Mouse (Mus musculus) small intestine, adult 2 months (tissue): ENCODE results near the gene Mlh1. TPM values are rescaled to one million over a fixed set of nuclear protein-coding genes. Genes with fewer than 3 reads are reported as not detected.

ENCODE experiments used
- H3K27ac ChIP-seq: fragments of 200-500 bp; 2 replicates; pipeline ENCODE4 v1.5.1; 2012; ENCODE audit warnings: low read depth, low read length, control low read depth, inconsistent platforms; ENCODE audit not compliant: insufficient read depth
- H3K27me3 ChIP-seq: fragments of 200-500 bp; 2 replicates; pipeline ENCODE4 v1.6.1; 2012; ENCODE audit warnings: mild to moderate bottlenecking, moderate library complexity, low read length, inconsistent platforms; ENCODE audit not compliant: control insufficient read depth, insufficient read depth
- H3K36me3 ChIP-seq: fragments of 200-500 bp; 2 replicates; pipeline ENCODE4 v1.6.1; 2012; ENCODE audit warnings: mild to moderate bottlenecking, low read length, control low read depth, inconsistent platforms; ENCODE audit not compliant: control insufficient read depth, insufficient read depth
- H3K4me1 ChIP-seq: fragments of 200-500 bp; 2 replicates; pipeline ENCODE4 v1.6.1; 2012; ENCODE audit warnings: low read length, inconsistent platforms, mixed read lengths; ENCODE audit not compliant: control insufficient read depth, insufficient read depth, insufficient read length
- H3K4me3 ChIP-seq: fragments of 200-500 bp; 2 replicates; pipeline ENCODE4 v1.5.1; 2012; ENCODE audit warnings: low read depth, mild to moderate bottlenecking, control low read depth, inconsistent platforms, low read length, moderate library complexity
- CTCF ChIP-seq: fragments of 200-500 bp; IDR thresholded peaks from 2 replicates; pipeline ENCODE4 v1.5.1; 2012; ENCODE audit warnings: low read depth, mild to moderate bottlenecking, control low read depth, inconsistent platforms, low read length, moderate library complexity, mixed read lengths; ENCODE audit not compliant: insufficient replicate concordance, insufficient read length; ENCODE audit errors: extremely low read depth
- POLR2A ChIP-seq: fragments of 200-500 bp; IDR thresholded peaks from 2 replicates; pipeline ENCODE4 v1.6.1; 2012; ENCODE audit warnings: low read depth, mild to moderate bottlenecking, control low read depth, inconsistent platforms, low read length, moderate library complexity
- WGBS: fragments of 180-500 bp; shearing (Covaris S2); methylation state at CpG from one replicate; pipeline ENCODE4 v1.1.7; 2018; 5-methylcytosine and 5-hydroxymethylcytosine counted together
- polyA plus RNA-seq: library from polyadenylated mRNA; depleted of rRNA; stranded (reverse); fragments of >200 nt; gene quantifications from 2 replicates; pipeline ENCODE4 v1.2.3, GENCODE M21; 2012; rRNA removed

Mlh1 gene
- polyA plus RNA-seq, result 2.5 and 5.1 TPM in 2 replicates

- WGBS, result under 1% methylated on average over 64 of the region's 64 CpGs
- peaks cover 3% of the 10 kb centered on the region; the same call in 1 of the 2 replicates for H3K36me3 ChIP-seq
Measured at GRCm38 (mm10) chr9:111271434-111272160, at the start of gene Mlh1, which contains the start of gene Epm2aip1. Mlh1 (minus strand) TSS chr9:111271791. Epm2aip1 (plus strand) TSS chr9:111271929.

DNA sequence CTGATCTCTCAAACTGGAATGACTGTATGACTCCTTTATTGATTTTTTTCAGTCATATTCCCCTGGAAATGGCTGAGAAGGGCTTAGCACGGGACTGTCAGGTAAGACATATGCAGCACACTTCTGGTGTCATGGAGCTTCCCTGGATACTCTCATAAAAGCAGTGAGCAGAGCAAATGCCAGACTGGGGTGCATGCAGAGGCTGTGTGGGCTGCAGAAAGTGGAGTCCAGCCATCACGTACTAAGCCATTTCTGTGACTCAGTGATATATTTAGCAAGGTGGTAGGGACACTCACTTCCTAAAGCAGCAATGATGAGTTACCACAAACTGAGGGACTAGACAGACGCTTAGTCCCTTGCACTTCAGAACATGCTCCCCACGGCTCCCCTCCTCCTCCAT lies 49.3 kb upstream of the Mlh1 start:
- H3K36me3 ChIP-seq, result no peaks in the 10 kb centered on the region
- 68% methylated on average over 4 of the region's 4 CpGs for WGBS

More at GRCm38 (mm10) chr9:111271434-111272160, at the start of gene Mlh1, which contains the start of gene Epm2aip1:
- Histone ChIP-seq H3K27me3 (no peaks in the 10 kb centered on the region), H3K4me1 (peaks cover 9% of the 10 kb centered on the region; the same call in 1 of the 2 replicates), H3K27ac (peak within 1 kb of the TSS; percentile 89), H3K4me3 (peak within 1 kb of the TSS; percentile 74)
- TF ChIP-seq POLR2A (peak; percentile 96), CTCF (no peak)

GRCm38 (mm10) chr9:111314219-111314618 lies 42.6 kb upstream of the Mlh1 start:
- Histone ChIP-seq H3K27ac (no peak overlapping the region), H3K27me3 (peaks cover 41% of the 10 kb centered on the region), H3K36me3 (no peaks in the 10 kb centered on the region), H3K4me1 (peaks cover 6% of the 10 kb centered on the region), H3K4me3 (no peak overlapping the region)
- TF ChIP-seq CTCF (peak; percentile 64; the same call in 1 of the 2 replicates), POLR2A (no peak)
- 26% methylated on average over 5 of the region's 5 CpGs for WGBS

More for the DNA sequence above, 49.3 kb upstream of the Mlh1 start:
- peaks cover 5% of the 10 kb centered on the region; the same call in 1 of the 2 replicates for H3K27me3 ChIP-seq
- TF ChIP-seq POLR2A (no peak), CTCF (no peak)
- H3K4me3 ChIP-seq, result no peak overlapping the region
- H3K27ac ChIP-seq, result no peak overlapping the region
- H3K4me1 ChIP-seq, result no peaks in the 10 kb centered on the region

- Histone ChIP-seq H3K27ac (no peak overlapping the region), H3K36me3 (no peaks in the 10 kb centered on the region), H3K4me3 (no peak overlapping the region), H3K4me1 (peaks cover 6% of the 10 kb centered on the region), H3K27me3 (peaks cover 41% of the 10 kb centered on the region)
- 27% methylated on average over 5 of the region's 5 CpGs for WGBS
- TF ChIP-seq CTCF (no peak), POLR2A (no peak)
Measured at GRCm38 (mm10) chr9:111313793-111314192, 42.2 kb upstream of the Mlh1 start.

DNA sequence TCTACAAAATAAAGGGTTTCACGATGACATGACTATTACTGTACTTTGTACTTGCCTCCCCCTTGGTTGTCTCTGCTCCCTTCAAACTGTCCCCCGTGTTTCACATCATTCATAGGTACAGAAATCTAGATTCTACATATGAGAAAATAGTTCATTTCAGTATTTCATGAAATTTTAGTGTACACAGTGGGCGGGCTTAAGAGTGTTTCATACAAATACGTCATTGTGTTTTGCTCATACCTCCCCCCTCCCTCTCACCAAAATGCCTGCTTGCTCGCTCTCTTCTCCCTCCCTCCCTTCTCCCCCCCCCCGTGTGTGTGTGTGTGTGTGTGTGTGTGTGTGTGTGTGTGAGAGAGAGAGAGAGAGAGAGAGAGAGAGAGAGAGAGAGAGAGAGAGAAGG lies 41.7 kb upstream of the Mlh1 start:
- Histone ChIP-seq H3K27me3 (peaks cover 41% of the 10 kb centered on the region), H3K36me3 (no peaks in the 10 kb centered on the region), H3K27ac (no peak overlapping the region), H3K4me1 (peaks cover 6% of the 10 kb centered on the region), H3K4me3 (no peak overlapping the region)
- TF ChIP-seq CTCF, result no peak
- TF ChIP-seq POLR2A, result no peak
- WGBS, result 14% methylated on average over 5 of the region's 6 CpGs

DNA sequence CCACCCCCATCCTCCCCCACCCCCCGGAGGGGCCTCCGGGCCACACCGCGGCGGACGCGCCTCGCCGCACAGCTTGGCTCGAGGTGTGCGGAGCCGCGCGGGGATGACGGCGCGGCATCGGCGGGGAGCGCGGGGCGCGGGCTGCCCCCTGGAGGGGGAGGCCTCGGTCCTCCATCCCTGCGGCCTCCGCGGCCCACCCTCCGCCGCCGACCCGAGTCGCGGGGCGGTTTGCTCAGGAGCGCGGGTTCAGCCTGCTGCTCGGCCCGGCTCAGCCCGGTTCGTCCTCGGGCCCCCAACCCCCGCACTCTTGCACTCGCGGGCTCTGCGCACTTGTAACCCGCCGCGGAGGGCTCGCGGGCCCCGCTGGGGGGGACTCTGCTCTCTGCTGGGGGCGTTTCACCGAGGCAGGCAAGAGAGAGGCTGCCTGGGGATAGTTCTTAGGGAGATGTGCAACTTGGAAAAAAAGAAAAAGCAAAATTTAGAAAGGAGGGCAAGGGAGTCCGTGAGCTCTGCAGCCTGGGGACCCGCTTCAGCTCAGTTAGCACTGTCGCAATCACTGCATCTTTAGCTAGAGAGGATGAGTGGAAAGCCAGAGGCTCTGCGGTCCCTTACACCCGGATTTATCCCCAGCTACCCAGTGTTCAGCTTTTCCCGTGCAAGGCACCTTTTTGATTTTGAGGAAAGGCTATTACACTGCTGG lies 41.0 kb upstream of the Mlh1 start:
- TF ChIP-seq CTCF, result no peak
- TF ChIP-seq POLR2A, result no peak
- H3K27ac ChIP-seq, result no peak overlapping the region
- peaks cover 40% of the 10 kb centered on the region for H3K27me3 ChIP-seq
- peaks cover 6% of the 10 kb centered on the region for H3K4me1 ChIP-seq
- peak overlapping the region; percentile 35 for H3K4me3 ChIP-seq
- WGBS, result 2% methylated on average over 55 of the region's 59 CpGs
- H3K36me3 ChIP-seq, result no peaks in the 10 kb centered on the region

GRCm38 (mm10) chr9:111311843-111312441 lies 40.4 kb upstream of the Mlh1 start:
- Histone ChIP-seq H3K27me3 (peaks cover 36% of the 10 kb centered on the region), H3K36me3 (no peaks in the 10 kb centered on the region), H3K27ac (no peak overlapping the region), H3K4me1 (peaks cover 6% of the 10 kb centered on the region), H3K4me3 (peak overlapping the region; percentile 43)
- WGBS, result 2% methylated on average over 76 of the region's 98 CpGs
- TF ChIP-seq POLR2A (no peak), CTCF (no peak)
